Mouse (Mus musculus) intestine, postnatal 0 days (tissue): ENCODE measurements around the gene Zfp958. TPM values are rescaled to one million over a fixed set of nuclear protein-coding genes. Genes with fewer than 3 reads are reported as not detected.

Experiments
- ATAC-seq: fragments of 200-750 bp; cut with Nextera tagmentation; 2 replicates; pipeline ENCODE4 v1.8.0; 2017; ENCODE audit warnings: mild to moderate bottlenecking, moderate TSS enrichment, moderate library complexity
- H3K27ac ChIP-seq: fragments of 300-500 bp; sonication (generic); 2 replicates; pipeline ENCODE4 v1.5.1; 2014; ENCODE audit warnings: mild to moderate bottlenecking, low read depth, low read length, moderate library complexity
- H3K27me3 ChIP-seq: fragments of 300-500 bp; sonication (generic); replicated peaks from 2 replicates; pipeline ENCODE4 v1.6.1; 2014; ENCODE audit warnings: low read length, mixed read lengths; ENCODE audit not compliant: control insufficient read depth, insufficient read depth
- H3K36me3 ChIP-seq: fragments of 300-500 bp; sonication (generic); 2 replicates; pipeline ENCODE4 v1.6.1; 2014; ENCODE audit warnings: mild to moderate bottlenecking, moderate library complexity; ENCODE audit not compliant: control insufficient read depth, insufficient read depth
- H3K4me1 ChIP-seq: fragments of 300-500 bp; sonication (generic); replicated peaks from 2 replicates; pipeline ENCODE4 v1.6.1; 2014; ENCODE audit warnings: antibody characterized with exemption, low read length, mixed read lengths; ENCODE audit not compliant: control insufficient read depth, insufficient read depth
- H3K4me2 ChIP-seq: fragments of 300-500 bp; sonication (generic); replicated peaks from 2 replicates; pipeline ENCODE4 v1.6.1; 2014; ENCODE audit warnings: low read depth, mild to moderate bottlenecking, moderate library complexity
- H3K4me3 ChIP-seq: fragments of 300-500 bp; sonication (generic); 2 replicates; pipeline ENCODE4 v1.5.1; 2014; ENCODE audit warnings: low read depth, low read length
- H3K9ac ChIP-seq: fragments of 300-500 bp; sonication (generic); 2 replicates; pipeline ENCODE4 v1.6.1; 2014; ENCODE audit warnings: mild to moderate bottlenecking, low read depth, low read length
- H3K9me3 ChIP-seq: fragments of 300-500 bp; sonication (generic); 2 replicates; pipeline ENCODE4 v1.6.1; 2016; ENCODE audit warnings: mixed run types; ENCODE audit not compliant: control insufficient read depth
- CTCF ChIP-seq: sonication (generic); IDR thresholded peaks from 2 replicates; pipeline ENCODE4 v1.5.1; 2016; ENCODE audit warnings: low read depth, mild to moderate bottlenecking, control low read depth, antibody characterized with exemption, moderate library complexity
- WGBS: fragments of 180-500 bp; shearing (Covaris S2); extraction: QIAGEN DNeasy Blood & Tissue Kit; methylation state at CpG from one replicate; pipeline ENCODE4 v1.1.7; 2014; 5-methylcytosine and 5-hydroxymethylcytosine counted together
- polyA plus RNA-seq: library from polyadenylated mRNA; unstranded; fragments of >200 nt; fragmentation: Nextera tagmentation; extraction: Ambion mirVana; gene quantifications from 2 replicates; pipeline ENCODE4 v1.2.1, GENCODE M21; 2015

Zfp958 gene
- 4.9 and 6.2 TPM in 2 replicates for polyA plus RNA-seq

- Histone ChIP-seq H3K4me1 (no peaks in the 10 kb centered on the region), H3K27me3 (no peaks in the 10 kb centered on the region), H3K27ac (peak within 1 kb of the TSS; percentile 83), H3K4me3 (peak within 1 kb of the TSS; percentile 80), H3K4me2 (peak within 1 kb of the TSS; percentile 83), H3K9me3 (no peaks in the 10 kb centered on the region), H3K9ac (peak within 1 kb of the TSS; percentile 70), H3K36me3 (no peaks in the 10 kb centered on the region)
- under 1% methylated on average over 25 of the region's 25 CpGs for WGBS
- TF ChIP-seq CTCF = no peak
- ATAC-seq = peak; percentile 100
These were observed at the start of gene Zfp958 for GRCm38 (mm10) chr8:4612932-4613853. Gene Zfp958 (plus strand): TSS chr8:4613167.

GRCm38 (mm10) chr8:4581986-4582385, 31.0 kb upstream of the Zfp958 start:
- Histone ChIP-seq H3K9ac (no peak overlapping the region), H3K4me1 (no peaks in the 10 kb centered on the region), H3K27ac (no peak overlapping the region), H3K36me3 (no peaks in the 10 kb centered on the region), H3K4me3 (no peak overlapping the region), H3K9me3 (no peaks in the 10 kb centered on the region), H3K4me2 (no peak overlapping the region), H3K27me3 (no peaks in the 10 kb centered on the region)
- ATAC-seq = no peak
- no peak for TF ChIP-seq CTCF
- WGBS = 80% methylated on average over 3 of the region's 3 CpGs

GRCm38 (mm10) chr8:4582754-4583178, 30.2 kb upstream of the Zfp958 start:
- Histone ChIP-seq H3K27ac (no peak overlapping the region), H3K4me1 (no peaks in the 10 kb centered on the region), H3K9ac (no peak overlapping the region), H3K27me3 (no peaks in the 10 kb centered on the region), H3K4me3 (no peak overlapping the region), H3K36me3 (no peaks in the 10 kb centered on the region), H3K9me3 (no peaks in the 10 kb centered on the region), H3K4me2 (no peak overlapping the region)
- ATAC-seq = no peak
- no peak for TF ChIP-seq CTCF
- WGBS = 64% methylated on average over 6 of the region's 6 CpGs

GRCm38 (mm10) chr8:4584660-4585059, 28.3 kb upstream of the Zfp958 start:
- ATAC-seq = peak; percentile 84
- Histone ChIP-seq H3K9ac (no peak overlapping the region), H3K27ac (no peak overlapping the region), H3K4me2 (no peak overlapping the region), H3K36me3 (no peaks in the 10 kb centered on the region), H3K4me1 (no peaks in the 10 kb centered on the region), H3K9me3 (no peaks in the 10 kb centered on the region), H3K4me3 (no peak overlapping the region), H3K27me3 (no peaks in the 10 kb centered on the region; the same call in 1 of the 2 replicates)
- WGBS = 33% methylated on average over 1 of the region's 1 CpGs
- no peak for TF ChIP-seq CTCF

- ATAC-seq = no peak
- 43% methylated on average over 4 of the region's 4 CpGs for WGBS
- H3K4me1 ChIP-seq = no peaks in the 10 kb centered on the region
- no peaks in the 10 kb centered on the region for H3K9me3 ChIP-seq
- no peak overlapping the region for H3K4me2 ChIP-seq
- no peak overlapping the region for H3K9ac ChIP-seq
- no peak for TF ChIP-seq CTCF
- no peaks in the 10 kb centered on the region for H3K36me3 ChIP-seq
- no peak overlapping the region for H3K4me3 ChIP-seq
- no peaks in the 10 kb centered on the region; the same call in 1 of the 2 replicates for H3K27me3 ChIP-seq
- no peak overlapping the region for H3K27ac ChIP-seq
These were observed 26.6 kb upstream of the Zfp958 start for GRCm38 (mm10) chr8:4586356-4586755.

GRCm38 (mm10) chr8:4588165-4589000, 24.6 kb upstream of the Zfp958 start:
- no peaks in the 10 kb centered on the region for H3K36me3 ChIP-seq
- no peaks in the 10 kb centered on the region for H3K4me1 ChIP-seq
- no peaks in the 10 kb centered on the region for H3K9me3 ChIP-seq
- WGBS = 47% methylated on average over 9 of the region's 9 CpGs
- no peak overlapping the region for H3K4me3 ChIP-seq
- H3K9ac ChIP-seq = no peak overlapping the region
- peak; percentile 80 for TF ChIP-seq CTCF
- no peak overlapping the region for H3K27ac ChIP-seq
- no peak for ATAC-seq
- H3K4me2 ChIP-seq = no peak overlapping the region
- H3K27me3 ChIP-seq = no peaks in the 10 kb centered on the region; the same call in 1 of the 2 replicates
